ENCODE assay signal across 25 mouse cellular contexts in genomic region chr1:136931026-136931425, GRCm38 (mm10). TPM values are rescaled to one million over a fixed set of nuclear protein-coding genes. Genes with fewer than 3 reads are reported as not detected.
DNase-seq lines count a peak whose midpoint lies in the region; ATAC-seq and TF ChIP-seq lines count a peak whose summit lies in the region.
"Had no signal": no experiment of that assay in that cellular context is flagged by ENCODE, and none has a peak within 500 bp of the region (broad histone marks: within the 10 kb centered on the region; RNA-seq: fewer than 3 reads in every experiment).

No protein-coding gene starts in this region.

- DNase-seq in liver, postnatal 0 days, result no peak
- no peak for DNase-seq in urinary bladder, postnatal 10 days (ENCODE audit: low spot score)
- DNase-seq in heart, adult 18-20 months, result no peak
- no peak for DNase-seq in layer of hippocampus, adult 8-10 months (ENCODE audit: low spot score in 2 of 2)
- DNase-seq: adrenal gland, adult 2 months; adrenal gland, postnatal 10 days; adrenal gland, postnatal 25 days; cerebellum, adult 11 months; cerebellum, adult 18-20 months; cerebellum, adult 8-10 months; cerebellum, adult 9-11 months; cerebellum, postnatal 14 days; cerebellum, postnatal 36 days; embryo, embryonic 11 days had no signal

- no peak for TF ChIP-seq CTCF in liver, postnatal 0 days (IDR thresholded peaks at IDR 0.05; ENCODE audit: low read depth)
- no peak for TF ChIP-seq CTCF in intestine, postnatal 0 days (IDR thresholded peaks at IDR 0.05; ENCODE audit: low read depth)

- no peaks in the 10 kb centered on the region for H3K9me3 ChIP-seq in liver, postnatal 0 days (ENCODE audit: low read length)
- H3K9me3 ChIP-seq in liver, embryonic 12.5 days (replicated peaks), result no peaks in the 10 kb centered on the region
- no peaks in the 10 kb centered on the region for H3K9me3 ChIP-seq in intestine, embryonic 15.5 days
- no peaks in the 10 kb centered on the region for H3K9me3 ChIP-seq in intestine, postnatal 0 days (ENCODE audit: control insufficient read depth)
- H3K9me3 ChIP-seq: embryonic facial prominence, embryonic 13.5 days; embryonic facial prominence, embryonic 15.5 days; forebrain, embryonic 10.5 days; forebrain, embryonic 12.5 days; forebrain, embryonic 15.5 days had no signal

- no peak overlapping the region for H3K4me3 ChIP-seq in liver, postnatal 0 days (ENCODE audit: low read depth, low read length)
- no peak overlapping the region for H3K4me3 ChIP-seq in liver, embryonic 12.5 days
- no peak overlapping the region for H3K4me3 ChIP-seq in intestine, embryonic 15.5 days (replicated peaks)
- no peak overlapping the region for H3K4me3 ChIP-seq in intestine, postnatal 0 days (ENCODE audit: low read depth, low read length)
- H3K4me3 ChIP-seq: embryonic facial prominence, embryonic 13.5 days; embryonic facial prominence, embryonic 15.5 days; erythroblast, embryonic 14.5 days; forebrain, embryonic 10.5 days; forebrain, embryonic 12.5 days; forebrain, embryonic 15.5 days had no signal

- peaks cover 37% of the 10 kb centered on the region for H3K4me1 ChIP-seq in liver, postnatal 0 days (ENCODE audit: insufficient read depth)
- 0 out of 2 replicates have a peak, but pooled peaks cover 5% of the 10 kb centered on the region for H3K4me1 ChIP-seq in liver, embryonic 12.5 days
- H3K4me1 ChIP-seq in intestine, embryonic 15.5 days (replicated peaks), result peaks cover 23% of the 10 kb centered on the region
- peaks cover 9% of the 10 kb centered on the region; the same call in 1 of the 2 replicates for H3K4me1 ChIP-seq in intestine, postnatal 0 days (replicated peaks; ENCODE audit: control insufficient read depth, insufficient read depth, low read length)
- H3K4me1 ChIP-seq: embryonic facial prominence, embryonic 15.5 days; forebrain, embryonic 15.5 days had no signal

- H3K36me3 ChIP-seq in liver, postnatal 0 days (replicated peaks; ENCODE audit: insufficient read depth, low read length), result no peaks in the 10 kb centered on the region
- H3K36me3 ChIP-seq in liver, embryonic 12.5 days, result no peaks in the 10 kb centered on the region
- no peaks in the 10 kb centered on the region for H3K36me3 ChIP-seq in intestine, embryonic 15.5 days
- peaks cover 3% of the 10 kb centered on the region; the same call in 1 of the 2 replicates for H3K36me3 ChIP-seq in intestine, postnatal 0 days (ENCODE audit: control insufficient read depth, insufficient read depth)
- H3K36me3 ChIP-seq: embryonic facial prominence, embryonic 13.5 days; embryonic facial prominence, embryonic 15.5 days; forebrain, embryonic 10.5 days; forebrain, embryonic 12.5 days; forebrain, embryonic 15.5 days had no signal

- peak overlapping the region; percentile 87 for H3K27ac ChIP-seq in liver, postnatal 0 days (ENCODE audit: low read depth)
- H3K27ac ChIP-seq in liver, embryonic 12.5 days, result no peak overlapping the region
- H3K27ac ChIP-seq in intestine, embryonic 15.5 days, result peak overlapping the region; percentile 51; the same call in 1 of the 2 replicates
- H3K27ac ChIP-seq in intestine, postnatal 0 days (ENCODE audit: low read depth, low read length), result 0 out of 2 replicates have a peak overlapping the region, but pooled peaks have one; percentile 17
- H3K27ac ChIP-seq: embryonic facial prominence, embryonic 13.5 days; embryonic facial prominence, embryonic 15.5 days; forebrain, embryonic 10.5 days; forebrain, embryonic 12.5 days; forebrain, embryonic 15.5 days had no signal

- H3K27me3 ChIP-seq in liver, postnatal 0 days (ENCODE audit: insufficient read depth, low read length), result no peaks in the 10 kb centered on the region
- H3K27me3 ChIP-seq in liver, embryonic 12.5 days (replicated peaks), result no peaks in the 10 kb centered on the region
- H3K27me3 ChIP-seq in intestine, embryonic 15.5 days (replicated peaks), result no peaks in the 10 kb centered on the region
- no peaks in the 10 kb centered on the region for H3K27me3 ChIP-seq in intestine, postnatal 0 days (replicated peaks; ENCODE audit: control insufficient read depth, insufficient read depth, low read length)
- H3K27me3 ChIP-seq: embryonic facial prominence, embryonic 15.5 days; forebrain, embryonic 15.5 days had no signal

- WGBS in liver, postnatal 0 days (ENCODE audit: insufficient replicate concordance), result 65% methylated on average over 5 of the region's 5 CpGs
- WGBS in liver, embryonic 12.5 days (ENCODE audit: insufficient replicate concordance), result 78% methylated on average over 5 of the region's 5 CpGs
- WGBS in intestine, embryonic 15.5 days, result 71% methylated on average over 5 of the region's 5 CpGs
- WGBS in intestine, postnatal 0 days, result 37% methylated on average over 5 of the region's 5 CpGs

- no peak for ATAC-seq in liver, postnatal 0 days
- ATAC-seq in liver, embryonic 12.5 days, result no peak
- peak; percentile 87 for ATAC-seq in intestine, embryonic 15.5 days
- ATAC-seq in intestine, postnatal 0 days, result peak; percentile 86
- ATAC-seq: forebrain, embryonic 15.5 days had no signal

- TF ChIP-seq EP300 in liver, postnatal 0 days (IDR thresholded peaks at IDR 0.05; ENCODE audit: low read depth), result no peak

- H3K4me2 ChIP-seq in liver, postnatal 0 days (ENCODE audit: low read depth, low read length), result no peak overlapping the region
- H3K4me2 ChIP-seq in liver, embryonic 12.5 days, result no peak overlapping the region
- peak overlapping the region; percentile 22; the same call in 1 of the 2 replicates for H3K4me2 ChIP-seq in intestine, embryonic 15.5 days (replicated peaks)
- peak overlapping the region; percentile 40 for H3K4me2 ChIP-seq in intestine, postnatal 0 days (replicated peaks; ENCODE audit: low read depth)
- H3K4me2 ChIP-seq: embryonic facial prominence, embryonic 13.5 days; embryonic facial prominence, embryonic 15.5 days; forebrain, embryonic 12.5 days; forebrain, embryonic 15.5 days had no signal

- no peak overlapping the region for H3K9ac ChIP-seq in liver, postnatal 0 days (replicated peaks)
- no peak overlapping the region for H3K9ac ChIP-seq in liver, embryonic 12.5 days
- no peak overlapping the region for H3K9ac ChIP-seq in intestine, embryonic 15.5 days
- no peak overlapping the region for H3K9ac ChIP-seq in intestine, postnatal 0 days (ENCODE audit: low read depth, low read length)
- H3K9ac ChIP-seq: embryonic facial prominence, embryonic 13.5 days; embryonic facial prominence, embryonic 15.5 days; forebrain, embryonic 12.5 days; forebrain, embryonic 15.5 days had no signal

RNA-seq across cellular contexts. Expression of gene Nr5a2, which starts 29.2 kb away (rescaled TPM):
- 3.1 and 3.2 TPM in 2 replicates for polyA plus RNA-seq in liver, postnatal 0 days (2015; fragmentation: Nextera tagmentation; extraction: Ambion mirVana)
- 3.0 and 4.0 TPM in 2 replicates for polyA plus RNA-seq in liver, embryonic 12.5 days (2016; fragmentation: Nextera tagmentation; extraction: Ambion mirVana)
- polyA plus RNA-seq in intestine, embryonic 15.5 days (2015; fragmentation: Nextera tagmentation; extraction: Ambion mirVana), result 10.4 and 10.5 TPM in 2 replicates
- 3.9 and 4.9 TPM in 2 replicates for polyA plus RNA-seq in intestine, postnatal 0 days (2015; fragmentation: Nextera tagmentation; extraction: Ambion mirVana)
- under 1 TPM; 0.07 to 0.46 TPM for total RNA-seq in heart, adult 18-20 months (2021)
- not detected for total RNA-seq in layer of hippocampus, adult 8-10 months (2022)
- total RNA-seq: common myeloid progenitor, adult 5-6 weeks had no signal
- polyA plus RNA-seq: C2C12 had no signal

Comparison
In these comparisons a context has a peak if more than half of its experiments do, and no peak if none do; other contexts are left out.
1. ATAC-seq: peak in intestine, embryonic 15.5 days (single experiment) and intestine, postnatal 0 days (single experiment); none in liver, postnatal 0 days (single experiment) and liver, embryonic 12.5 days (single experiment).
2. H3K4me2 ChIP-seq: peak in intestine, embryonic 15.5 days (single experiment) and intestine, postnatal 0 days (single experiment); none in liver, postnatal 0 days (single experiment) and liver, embryonic 12.5 days (single experiment).